Mouse (Mus musculus): Measurements from ENCODE around the gene Cdhr3. TPM values are rescaled to one million over a fixed set of nuclear protein-coding genes. Genes with fewer than 3 reads are reported as not detected.
A peak's percentile ranks its signal among the peaks of the same experiment; 100 is the strongest.

The Cdhr3 gene
- polyA plus RNA-seq, 1 experiment from 2014 or later: 0.25 TPM

DNA sequence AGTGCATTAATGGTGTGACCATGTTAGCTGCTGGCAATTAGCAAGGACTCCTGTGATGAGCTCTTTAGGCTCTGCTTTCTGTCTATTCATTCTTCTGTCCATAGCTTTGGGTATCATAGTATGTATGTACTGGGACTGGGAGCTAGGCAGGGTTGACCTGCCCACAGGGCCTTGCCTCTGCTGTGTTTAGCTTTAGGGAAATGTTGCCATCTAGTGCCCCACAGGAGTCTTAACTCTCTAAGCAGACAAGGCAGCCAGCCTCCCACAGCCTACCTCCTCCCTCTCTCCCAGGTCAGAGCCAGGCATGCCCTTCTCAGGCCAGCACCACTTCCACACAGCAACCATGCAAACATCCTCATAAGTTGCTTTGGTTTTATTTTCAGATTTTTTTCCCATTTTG, 16.9 kb upstream of the Cdhr3 start:
- Histone ChIP-seq H3K4me3 (no peak overlapping the region), H3K4me2 (no peak overlapping the region), H3K27me3 (no peaks in the 10 kb centered on the region), H3K4me1 (replicated peaks) (peaks cover 40% of the 10 kb centered on the region), H3K27ac (no peak overlapping the region), H3K36me3 (no peaks in the 10 kb centered on the region), H3K9me3 (no peaks in the 10 kb centered on the region), H3K9ac (no peak overlapping the region)
- peak; percentile 45 for ATAC-seq (ENCODE audit: low FRiP score)

DNA sequence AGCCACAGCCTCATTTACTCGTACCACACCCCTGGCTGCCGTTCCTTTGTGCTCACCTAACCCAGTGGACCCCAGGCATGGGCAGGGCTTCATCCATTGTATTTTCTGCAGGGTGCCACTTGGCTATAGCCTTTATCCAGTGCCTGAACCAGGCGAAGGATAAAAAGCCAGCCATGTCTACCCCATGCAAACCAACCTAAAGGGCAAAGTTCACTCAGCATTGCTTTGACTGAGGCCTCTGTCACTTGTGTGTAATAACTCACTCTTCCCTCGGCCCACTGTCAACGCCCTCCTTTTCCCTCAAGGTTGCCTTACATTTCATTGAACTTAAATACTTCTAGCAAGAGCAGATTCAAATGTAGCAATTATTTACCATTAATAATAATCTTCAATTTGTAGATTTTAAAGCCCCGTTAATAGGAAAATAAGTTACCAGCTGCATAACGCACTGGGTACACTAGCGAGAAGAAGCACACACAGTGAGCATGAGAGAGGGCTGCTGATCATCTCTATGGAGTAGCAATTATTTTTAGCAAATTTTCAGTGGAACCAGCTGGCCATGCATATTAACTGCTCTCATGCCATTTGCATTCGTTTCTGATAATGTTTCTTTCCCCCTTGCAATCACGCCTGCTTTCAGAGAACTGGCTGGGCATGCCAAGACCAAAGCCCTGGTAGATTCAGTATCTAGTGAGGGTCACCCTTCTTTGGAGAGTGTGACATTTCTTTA, 13.9 kb upstream of the Cdhr3 start:
- Histone ChIP-seq H3K4me2 (no peak overlapping the region), H3K4me1 (replicated peaks) (peaks cover 43% of the 10 kb centered on the region), H3K27me3 (no peaks in the 10 kb centered on the region), H3K36me3 (no peaks in the 10 kb centered on the region), H3K9me3 (no peaks in the 10 kb centered on the region), H3K9ac (no peak overlapping the region), H3K27ac (no peak overlapping the region; the same call in 1 of the 2 replicates), H3K4me3 (no peak overlapping the region)
- no peak for ATAC-seq (ENCODE audit: low FRiP score)
- WGBS: 57% methylated on average over 10 of the region's 10 CpGs

DNA sequence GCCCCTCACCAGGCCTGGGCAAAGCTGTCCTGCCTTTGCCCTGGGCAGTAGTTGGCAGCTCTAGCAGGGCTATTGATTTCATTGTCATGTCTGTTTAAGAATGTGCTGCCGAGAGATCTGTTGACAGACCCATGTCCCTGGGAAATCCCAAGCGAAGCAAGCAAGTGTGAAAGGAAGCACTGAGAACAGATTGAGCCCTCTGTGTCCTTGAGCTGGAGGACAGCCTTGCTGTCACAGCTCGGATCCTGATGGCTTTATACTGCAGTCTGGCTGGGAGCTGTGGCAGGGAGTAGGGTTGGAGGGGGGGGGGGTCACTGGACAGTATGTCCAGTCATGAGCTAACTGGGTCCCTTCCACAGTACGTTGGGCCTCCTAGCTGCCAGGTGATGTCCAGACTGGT, 13.0 kb upstream of the Cdhr3 start:
- ATAC-seq (ENCODE audit: low FRiP score): no peak
- no peak overlapping the region for H3K9ac ChIP-seq
- H3K27me3 ChIP-seq: no peaks in the 10 kb centered on the region
- 54% methylated on average over 4 of the region's 4 CpGs for WGBS
- 0 out of 2 replicates have a peak overlapping the region, but pooled peaks have one; percentile 35 for H3K27ac ChIP-seq
- H3K4me3 ChIP-seq: no peak overlapping the region
- no peaks in the 10 kb centered on the region for H3K9me3 ChIP-seq
- H3K36me3 ChIP-seq: no peaks in the 10 kb centered on the region
- H3K4me1 ChIP-seq (replicated peaks): peaks cover 44% of the 10 kb centered on the region
- H3K4me2 ChIP-seq: no peak overlapping the region

DNA sequence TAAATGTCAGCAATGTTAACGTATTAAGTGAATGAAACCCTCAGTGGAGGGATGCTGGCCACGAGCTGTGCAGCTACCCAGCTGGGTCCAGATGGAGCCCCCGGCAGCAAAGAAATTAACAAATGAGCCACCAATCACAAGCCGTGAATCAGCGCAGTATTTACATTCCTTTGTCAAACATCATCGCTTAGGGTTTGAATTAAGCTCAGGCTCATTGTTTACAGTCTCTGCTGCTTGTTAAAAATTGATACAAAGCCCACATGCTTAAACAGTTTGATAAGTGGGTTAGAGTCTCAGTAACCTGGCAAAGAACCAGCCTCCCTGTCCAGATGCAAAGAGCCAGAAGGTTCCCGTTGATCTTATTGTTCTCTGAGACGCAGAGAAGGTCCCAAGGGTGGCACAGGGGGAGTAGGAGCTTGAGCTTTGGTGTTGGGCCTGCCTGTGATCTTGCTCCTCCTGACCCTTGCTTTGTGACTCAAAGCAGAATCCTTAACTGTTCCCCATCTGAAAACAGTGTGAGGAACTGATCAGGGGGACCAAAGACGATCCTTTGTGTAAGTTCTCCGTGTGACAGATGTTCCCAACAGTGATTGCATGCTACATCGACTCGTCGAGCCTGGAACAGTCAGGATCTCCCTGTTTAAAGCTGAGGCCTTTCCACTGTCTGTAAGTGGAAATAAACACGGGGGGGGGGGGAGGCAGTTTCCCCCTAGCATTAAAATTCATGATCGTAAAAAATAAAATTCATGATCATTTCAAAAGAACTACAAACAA, 9.9 kb upstream of the Cdhr3 start:
- no peaks in the 10 kb centered on the region for H3K36me3 ChIP-seq
- H3K27me3 ChIP-seq: no peaks in the 10 kb centered on the region
- H3K4me1 ChIP-seq (replicated peaks): peaks cover 33% of the 10 kb centered on the region
- H3K9ac ChIP-seq: no peak overlapping the region
- 22% methylated on average over 15 of the region's 15 CpGs for WGBS
- peak overlapping the region; percentile 83 for H3K27ac ChIP-seq
- no peak overlapping the region for H3K4me2 ChIP-seq
- no peaks in the 10 kb centered on the region for H3K9me3 ChIP-seq
- H3K4me3 ChIP-seq: no peak overlapping the region
- ATAC-seq (ENCODE audit: low FRiP score): peak; percentile 70

DNA sequence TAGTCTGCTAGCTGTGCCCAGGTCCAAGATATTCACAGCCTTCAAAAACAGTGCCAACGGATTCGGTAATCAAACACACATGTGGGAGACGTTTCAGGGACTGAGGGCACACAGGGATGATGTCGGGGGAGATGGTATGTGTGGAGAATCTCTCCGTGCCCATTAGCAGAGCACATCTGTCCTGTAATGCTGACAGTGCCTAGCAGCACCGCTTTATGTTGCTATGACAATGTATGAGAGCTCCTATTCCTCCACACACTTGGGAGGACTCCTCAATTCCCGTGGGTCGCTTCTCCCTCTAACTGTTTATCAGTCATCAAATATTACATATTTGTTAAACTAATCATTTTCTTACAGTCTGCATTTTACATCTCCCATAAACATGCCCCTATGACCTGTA, 9.0 kb upstream of the Cdhr3 start:
- H3K36me3 ChIP-seq: no peaks in the 10 kb centered on the region
- H3K27ac ChIP-seq: peak overlapping the region; percentile 18; the same call in 1 of the 2 replicates
- no peaks in the 10 kb centered on the region for H3K9me3 ChIP-seq
- ATAC-seq (ENCODE audit: low FRiP score): no peak; the same call in 1 of the 2 replicates
- peaks cover 27% of the 10 kb centered on the region for H3K4me1 ChIP-seq (replicated peaks)
- no peaks in the 10 kb centered on the region for H3K27me3 ChIP-seq
- no peak overlapping the region for H3K9ac ChIP-seq
- H3K4me3 ChIP-seq: no peak overlapping the region
- WGBS: 61% methylated on average over 8 of the region's 8 CpGs
- no peak overlapping the region for H3K4me2 ChIP-seq

DNA sequence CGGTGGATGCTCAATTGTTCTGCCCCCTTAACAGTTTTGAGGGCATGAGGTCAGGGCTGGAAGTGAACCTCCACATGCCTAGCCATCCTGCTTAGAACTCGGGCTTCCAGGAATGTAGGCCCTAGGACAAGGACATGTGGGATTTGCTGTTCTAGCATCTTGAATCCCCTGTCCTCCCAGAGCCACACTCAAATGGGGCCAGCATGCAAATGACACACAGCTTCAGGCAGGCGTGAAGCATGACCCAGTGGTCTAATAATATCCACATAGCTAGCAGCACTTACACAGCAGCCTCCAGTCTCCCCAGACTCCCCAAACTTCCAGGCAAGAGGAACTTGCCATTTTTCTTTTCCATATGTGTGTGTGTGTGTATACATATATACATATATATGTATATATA, 3.3 kb upstream of the Cdhr3 start:
- Histone ChIP-seq H3K9ac (no peak overlapping the region), H3K9me3 (no peaks in the 10 kb centered on the region), H3K4me1 (replicated peaks) (no peaks in the 10 kb centered on the region), H3K27ac (no peak overlapping the region), H3K4me3 (no peak overlapping the region), H3K27me3 (0 out of 2 replicates have a peak, but pooled peaks cover 2% of the 10 kb centered on the region), H3K4me2 (no peak overlapping the region), H3K36me3 (no peaks in the 10 kb centered on the region)
- WGBS: 67% methylated on average over 3 of the region's 3 CpGs
- no peak for ATAC-seq (ENCODE audit: low FRiP score)

DNA sequence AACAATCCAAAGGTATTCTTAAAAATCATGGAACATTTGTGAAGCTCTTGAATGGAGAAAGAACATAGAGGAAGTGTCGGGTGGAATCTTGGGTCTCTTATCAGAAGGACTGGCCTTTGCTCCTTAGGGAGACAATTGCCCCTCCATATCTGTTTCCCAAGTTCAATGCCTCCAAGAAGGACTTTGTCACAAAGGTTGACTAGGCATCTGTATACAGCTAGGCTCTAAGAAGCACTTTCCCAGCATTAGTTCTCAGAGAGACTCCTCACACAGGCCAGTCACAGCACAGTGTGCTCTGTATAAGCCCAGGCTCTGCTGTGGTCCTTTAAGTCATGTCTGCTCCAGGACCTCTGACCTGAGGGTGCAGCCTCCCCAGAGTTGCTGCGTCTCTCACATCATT, 479 bp downstream of the Cdhr3 start:
- Histone ChIP-seq H3K4me2 (no peak overlapping the region), H3K27me3 (peaks cover 6% of the 10 kb centered on the region; the same call in 1 of the 2 replicates), H3K4me1 (replicated peaks) (no peaks in the 10 kb centered on the region), H3K9me3 (no peaks in the 10 kb centered on the region), H3K36me3 (no peaks in the 10 kb centered on the region), H3K4me3 (no peak overlapping the region), H3K9ac (no peak overlapping the region), H3K27ac (no peak overlapping the region)
- 88% methylated on average over 2 of the region's 2 CpGs for WGBS
- no peak for ATAC-seq (ENCODE audit: low FRiP score)

DNA sequence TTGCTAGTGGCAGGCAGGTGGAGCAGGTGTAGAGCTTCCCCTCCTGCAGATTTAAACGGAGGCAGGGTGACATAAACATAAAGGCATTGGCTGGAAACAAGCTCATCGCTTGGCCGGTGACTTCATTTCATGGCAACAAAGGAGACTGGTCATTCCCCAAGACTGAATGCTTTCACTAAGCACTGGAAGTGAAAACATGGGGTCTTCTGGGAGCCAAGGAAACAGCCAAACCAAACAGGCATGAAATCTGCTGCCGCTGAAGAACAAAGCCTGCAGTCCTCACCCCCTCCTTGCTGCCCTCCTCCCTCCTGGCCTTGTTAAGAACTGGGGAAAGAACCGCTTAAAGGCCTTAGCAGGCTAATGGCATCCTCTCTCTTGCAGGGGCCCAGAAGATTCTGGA, 6.5 kb downstream of the Cdhr3 start:
- no peak overlapping the region for H3K4me3 ChIP-seq
- H3K4me1 ChIP-seq (replicated peaks): peaks cover 25% of the 10 kb centered on the region
- ATAC-seq (ENCODE audit: low FRiP score): peak; percentile 60
- peak overlapping the region; percentile 56; the same call in 1 of the 2 replicates for H3K27ac ChIP-seq
- no peak overlapping the region for H3K4me2 ChIP-seq
- 11% methylated on average over 5 of the region's 5 CpGs for WGBS
- no peaks in the 10 kb centered on the region for H3K9me3 ChIP-seq
- no peak overlapping the region for H3K9ac ChIP-seq
- peaks cover 8% of the 10 kb centered on the region; the same call in 1 of the 2 replicates for H3K27me3 ChIP-seq
- no peaks in the 10 kb centered on the region for H3K36me3 ChIP-seq

DNA sequence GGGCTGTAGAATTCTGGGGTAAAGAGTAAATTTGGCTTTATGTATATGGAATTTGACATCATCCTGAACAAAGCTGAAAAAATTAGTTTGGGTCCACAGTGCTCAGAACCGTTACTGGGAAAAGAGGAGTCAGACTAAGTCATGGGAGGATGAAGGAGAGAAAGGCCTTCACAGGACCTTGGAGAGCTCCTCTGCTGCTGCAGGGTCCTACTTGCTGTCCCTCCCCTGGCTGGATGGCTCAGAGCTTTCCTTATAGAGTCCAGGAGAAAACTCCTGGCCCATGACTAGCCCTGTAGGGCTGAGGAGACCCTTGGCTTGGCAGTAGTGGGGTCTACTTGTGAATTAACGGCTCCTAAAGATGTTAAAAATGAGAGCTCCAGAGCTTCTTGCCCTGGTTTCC, 8.0 kb downstream of the Cdhr3 start:
- H3K36me3 ChIP-seq: no peaks in the 10 kb centered on the region
- WGBS: 54% methylated on average over 2 of the region's 2 CpGs
- H3K9me3 ChIP-seq: no peaks in the 10 kb centered on the region
- peaks cover 14% of the 10 kb centered on the region; the same call in 1 of the 2 replicates for H3K27me3 ChIP-seq
- H3K4me1 ChIP-seq (replicated peaks): peaks cover 27% of the 10 kb centered on the region
- no peak overlapping the region for H3K4me2 ChIP-seq
- H3K4me3 ChIP-seq: no peak overlapping the region
- no peak overlapping the region for H3K27ac ChIP-seq
- no peak for ATAC-seq (ENCODE audit: low FRiP score)
- H3K9ac ChIP-seq: no peak overlapping the region

DNA sequence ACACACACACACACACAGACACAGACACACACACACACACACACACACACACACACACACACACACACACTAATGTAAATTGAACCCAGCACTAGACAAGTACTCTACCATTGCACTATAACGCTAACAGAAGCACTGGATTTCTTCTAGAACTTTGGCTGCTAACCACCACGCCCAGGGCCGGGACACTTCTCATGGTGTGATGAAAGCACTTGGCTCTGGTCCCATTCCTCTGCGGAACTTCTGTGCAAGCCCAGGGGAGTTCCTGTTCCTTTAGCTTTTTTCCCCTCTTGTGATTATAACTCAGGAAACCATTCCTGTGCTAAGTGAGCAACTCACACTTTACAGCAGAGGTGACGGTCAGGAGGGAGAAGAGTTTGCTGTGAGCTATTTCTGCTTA, 9.3 kb downstream of the Cdhr3 start:
- no peaks in the 10 kb centered on the region for H3K36me3 ChIP-seq
- peaks cover 30% of the 10 kb centered on the region for H3K4me1 ChIP-seq (replicated peaks)
- H3K9ac ChIP-seq: no peak overlapping the region
- no peak overlapping the region for H3K4me2 ChIP-seq
- H3K27me3 ChIP-seq: peaks cover 14% of the 10 kb centered on the region; the same call in 1 of the 2 replicates
- no peak overlapping the region for H3K4me3 ChIP-seq
- WGBS: 67% methylated on average over 5 of the region's 5 CpGs
- ATAC-seq (ENCODE audit: low FRiP score): no peak
- no peak overlapping the region for H3K27ac ChIP-seq
- H3K9me3 ChIP-seq: no peaks in the 10 kb centered on the region

DNA sequence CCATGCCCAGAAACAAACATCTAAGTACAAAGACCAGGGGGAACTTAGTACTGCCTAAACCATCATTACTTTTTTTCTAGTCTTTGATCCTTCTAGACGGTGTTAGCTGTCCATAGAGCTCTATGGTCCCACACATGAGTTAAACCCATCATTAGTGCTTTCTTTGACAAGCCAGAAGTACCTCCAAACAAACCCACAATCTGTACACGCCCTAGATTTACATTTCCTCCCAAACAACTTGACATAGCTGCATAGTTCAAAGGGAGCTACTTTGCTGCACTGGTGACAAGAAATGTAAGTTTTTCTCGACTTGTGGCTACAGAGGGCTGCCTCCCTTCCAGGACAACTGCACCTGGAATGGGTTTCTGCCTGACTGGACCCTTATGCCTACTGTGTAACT, 16.4 kb downstream of the Cdhr3 start:
- WGBS: 80% methylated on average over 3 of the region's 3 CpGs
- no peak overlapping the region for H3K4me3 ChIP-seq
- H3K9me3 ChIP-seq: no peaks in the 10 kb centered on the region
- no peak overlapping the region for H3K4me2 ChIP-seq
- H3K9ac ChIP-seq: no peak overlapping the region
- peaks cover 30% of the 10 kb centered on the region for H3K4me1 ChIP-seq (replicated peaks)
- no peak for ATAC-seq (ENCODE audit: low FRiP score)
- peaks cover 8% of the 10 kb centered on the region; the same call in 1 of the 2 replicates for H3K27me3 ChIP-seq
- H3K36me3 ChIP-seq: no peaks in the 10 kb centered on the region
- no peak overlapping the region for H3K27ac ChIP-seq

DNA sequence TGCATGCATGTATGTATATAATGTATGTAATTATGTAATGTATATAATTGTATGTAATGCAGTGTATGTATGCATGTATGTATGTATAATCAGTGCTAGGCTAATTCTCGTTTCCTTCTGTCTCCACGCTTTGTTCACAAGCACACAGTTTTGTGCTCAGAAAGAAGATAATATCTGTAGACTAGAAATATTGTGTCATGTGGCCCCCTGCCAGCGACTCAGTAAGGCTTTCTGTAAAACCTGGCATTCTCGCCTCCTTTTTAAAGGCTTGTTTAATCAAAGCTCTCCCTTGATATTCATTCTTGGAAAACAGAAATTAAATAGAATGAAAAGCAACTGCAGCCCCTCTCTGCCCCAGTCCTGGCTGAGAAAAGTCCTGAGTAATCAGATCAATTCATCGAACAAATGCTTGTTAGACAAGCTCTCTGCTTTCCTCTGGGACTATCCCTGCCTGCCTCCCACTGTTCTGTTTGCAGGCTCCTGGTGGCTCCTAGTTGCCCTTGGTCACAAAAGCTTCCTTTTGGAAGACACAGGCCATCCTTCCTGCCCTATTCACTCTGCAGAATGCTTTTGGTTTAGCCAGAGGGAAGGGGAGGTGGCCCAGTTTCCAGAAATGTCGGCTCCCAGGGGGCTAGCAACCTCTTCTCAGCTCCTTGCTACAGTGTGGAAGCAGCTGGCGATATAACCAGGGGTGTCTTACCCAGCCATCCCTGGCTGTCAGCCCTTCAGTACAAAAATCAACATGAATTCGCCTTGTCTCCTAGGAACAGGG, 20.6 kb downstream of the Cdhr3 start:
- Histone ChIP-seq H3K4me3 (no peak overlapping the region), H3K4me1 (replicated peaks) (peaks cover 30% of the 10 kb centered on the region), H3K9me3 (no peaks in the 10 kb centered on the region), H3K4me2 (0 out of 2 replicates have a peak overlapping the region, but pooled peaks have one; percentile 15), H3K36me3 (no peaks in the 10 kb centered on the region), H3K27ac (peak overlapping the region; percentile 84), H3K9ac (peak overlapping the region; percentile 35; the same call in 1 of the 2 replicates), H3K27me3 (no peaks in the 10 kb centered on the region)
- peak; percentile 53 for ATAC-seq (ENCODE audit: low FRiP score)
- 26% methylated on average over 8 of the region's 8 CpGs for WGBS
